Mouse (Mus musculus) stomach, postnatal 0 days (tissue): ENCODE results near the gene Cirbp.

Experiments
- CTCF ChIP-seq: IDR thresholded peaks from 2 replicates; pipeline ENCODE4 v1.5.1; 2016; ENCODE audit warnings: antibody characterized with exemption, low read depth, mild to moderate bottlenecking, moderate library complexity
- EP300 ChIP-seq: optimal IDR thresholded peaks from 2 replicates; pipeline ENCODE3; 2016; ENCODE audit warnings: antibody characterized with exemption

DNA sequence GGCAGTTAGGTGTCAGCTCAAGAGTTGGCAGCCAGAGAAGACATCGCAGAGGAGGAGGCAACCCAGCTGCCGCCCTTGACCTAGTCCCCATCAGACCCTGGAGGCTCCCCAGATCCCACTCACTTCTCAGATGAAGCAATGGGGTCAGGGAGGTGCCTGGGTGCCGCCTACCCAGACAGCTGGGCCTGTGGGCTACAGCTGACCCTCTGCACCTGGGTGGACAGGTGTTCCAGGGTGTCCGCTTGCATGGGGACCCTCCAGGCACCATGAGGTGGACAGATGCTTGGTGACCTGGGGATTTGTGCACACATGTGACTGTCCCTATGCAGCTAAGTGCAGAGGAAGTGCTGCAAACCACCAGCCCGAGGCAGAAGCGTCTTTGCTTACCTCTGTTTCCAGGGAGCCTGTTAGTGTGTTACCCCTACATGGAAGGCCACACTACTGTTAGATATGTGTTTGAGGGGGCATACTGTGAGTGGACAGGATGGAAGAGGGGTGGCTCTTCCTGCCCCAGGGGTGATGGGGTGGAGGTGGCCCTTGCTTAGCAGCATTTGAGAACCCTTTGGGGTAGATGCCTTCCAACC, 3.0 kb upstream of the Cirbp start:
- TF ChIP-seq CTCF, result no peak
- TF ChIP-seq EP300, result no peak
